Mouse (Mus musculus): ENCODE data around the gene Cnr2.

Gene Cnr2

DNA sequence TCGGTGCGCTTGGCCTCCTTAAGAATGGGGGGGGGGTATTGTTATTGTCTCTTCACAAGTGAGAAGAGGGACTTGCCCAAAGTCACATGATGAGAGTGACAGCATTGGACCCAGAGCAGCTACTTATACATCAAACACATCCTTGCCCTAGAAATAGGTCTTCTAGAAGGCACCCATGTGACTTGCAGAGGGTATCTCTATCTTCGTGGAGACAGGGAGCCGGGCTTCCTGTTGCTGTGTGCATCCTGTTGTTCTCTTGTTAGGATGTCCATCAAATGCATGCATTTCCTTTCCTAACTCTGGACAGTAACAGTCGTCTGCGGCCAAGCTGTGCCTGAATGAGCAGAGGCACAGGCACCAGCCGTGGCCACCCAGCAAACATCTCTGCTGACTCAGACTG, 16.3 kb downstream of the Cnr2 start:
- TF ChIP-seq GATA4 (IDR thresholded peaks at IDR 0.05; ENCODE audit: insufficient replicate concordance, low read length), result peak; percentile 90; the same call in 1 of the 2 replicates

DNA sequence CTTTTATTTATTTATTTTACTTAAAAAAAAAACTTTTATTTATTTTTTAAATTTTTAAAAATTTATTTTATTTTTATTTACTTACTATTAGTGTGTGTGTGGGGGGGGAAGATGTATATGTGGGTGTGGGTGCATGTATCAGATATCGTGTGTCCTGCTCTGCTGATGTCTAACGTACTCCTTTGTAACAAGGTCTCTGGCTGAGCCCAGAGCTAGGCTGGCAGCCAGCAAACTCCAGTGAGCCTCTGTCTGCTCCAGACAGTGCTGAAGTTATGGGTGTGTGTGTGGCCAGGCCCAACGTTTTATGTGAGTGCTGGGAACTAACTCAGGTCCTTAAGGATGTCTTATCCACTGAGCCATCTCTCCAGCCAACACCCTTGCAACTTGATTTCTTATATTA, 17.0 kb downstream of the Cnr2 start:
- TF ChIP-seq GATA4 (IDR thresholded peaks at IDR 0.05; ENCODE audit: insufficient replicate concordance, low read length), result no peak

GRCm38 (mm10) chr4:135912835-135913234, 17.6 kb downstream of the Cnr2 start:
- TF ChIP-seq GATA4 (IDR thresholded peaks at IDR 0.05; ENCODE audit: insufficient replicate concordance, low read length), result no peak

DNA sequence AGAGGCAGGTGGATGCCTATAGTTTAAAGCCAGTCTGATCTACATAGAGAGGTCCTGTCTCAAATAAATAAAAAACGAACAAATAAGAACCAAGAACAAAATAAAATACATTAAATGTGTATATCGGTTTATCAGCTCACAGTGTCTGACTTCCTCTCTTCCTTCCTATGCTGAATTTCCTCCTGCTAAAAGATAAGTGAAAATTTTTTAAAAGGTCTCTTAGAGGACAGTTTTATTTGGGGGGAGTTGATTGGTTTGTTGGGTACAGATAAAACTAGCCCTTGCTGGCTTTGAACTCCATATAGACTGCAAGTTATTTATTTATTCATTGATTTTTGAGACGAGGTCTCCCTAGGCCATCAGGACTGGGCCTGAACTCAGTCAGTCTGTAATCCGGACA, 18.2 kb downstream of the Cnr2 start:
- TF ChIP-seq GATA4 (IDR thresholded peaks at IDR 0.05; ENCODE audit: insufficient replicate concordance, low read length), result peak; percentile 83

GRCm38 (mm10) chr4:135918635-135919279, 23.6 kb downstream of the Cnr2 start:
- no peak for TF ChIP-seq GATA4 (IDR thresholded peaks at IDR 0.05; ENCODE audit: insufficient replicate concordance, low read length)

GRCm38 (mm10) chr4:135919280-135919639, 24.1 kb downstream of the Cnr2 start:
- TF ChIP-seq GATA4 (IDR thresholded peaks at IDR 0.05; ENCODE audit: insufficient replicate concordance, low read length), result no peak

DNA sequence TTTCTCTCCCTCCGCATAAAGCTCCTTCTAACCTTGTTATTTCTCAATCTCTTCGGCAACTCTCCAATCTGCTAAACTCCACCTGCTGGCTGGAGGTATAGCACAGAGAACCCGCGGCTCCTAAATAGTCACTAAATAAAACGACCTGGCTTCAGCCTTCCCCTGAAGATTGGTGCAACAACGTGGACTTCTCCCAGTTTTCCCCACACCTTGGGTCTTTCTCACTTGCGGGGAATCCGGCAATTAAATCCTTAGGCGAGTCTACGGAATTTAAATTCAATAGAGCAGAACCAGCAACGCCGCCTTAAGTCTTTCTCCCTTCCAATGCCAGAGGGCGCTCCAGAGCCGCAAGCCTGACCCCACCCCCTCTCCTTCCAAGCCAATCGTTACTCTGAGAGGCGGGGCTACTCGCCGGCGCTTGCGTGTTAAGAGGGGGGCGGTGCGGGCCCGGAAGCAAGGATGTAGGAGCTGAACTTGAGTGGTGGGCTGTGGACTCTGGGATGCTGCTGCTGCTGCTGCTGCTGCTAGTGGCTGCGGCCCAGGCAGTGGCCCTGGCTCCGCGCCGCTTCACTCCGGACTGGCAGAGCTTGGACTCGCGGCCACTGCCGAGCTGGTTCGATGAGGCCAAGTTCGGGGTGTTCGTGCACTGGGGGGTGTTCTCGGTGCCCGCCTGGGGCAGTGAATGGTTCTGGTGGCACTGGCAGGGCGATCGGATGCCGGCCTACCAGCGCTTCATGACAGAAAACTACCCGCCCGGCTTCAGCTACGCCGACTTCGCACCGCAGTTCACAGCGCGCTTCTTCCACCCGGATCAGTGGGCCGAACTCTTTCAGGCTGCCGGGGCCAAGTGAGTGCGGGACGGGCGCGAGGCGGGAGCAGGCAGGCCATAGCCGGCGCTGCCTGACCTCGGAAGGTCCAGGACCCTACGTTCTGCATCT, 25.4 kb downstream of the Cnr2 start, which contains the start of gene Fuca1:
Fuca1 (plus strand) TSS at position 432 of the 938 bp plus-strand sequence.
- TF ChIP-seq GATA4 (IDR thresholded peaks at IDR 0.05; ENCODE audit: insufficient replicate concordance, low read length), result no peak

DNA sequence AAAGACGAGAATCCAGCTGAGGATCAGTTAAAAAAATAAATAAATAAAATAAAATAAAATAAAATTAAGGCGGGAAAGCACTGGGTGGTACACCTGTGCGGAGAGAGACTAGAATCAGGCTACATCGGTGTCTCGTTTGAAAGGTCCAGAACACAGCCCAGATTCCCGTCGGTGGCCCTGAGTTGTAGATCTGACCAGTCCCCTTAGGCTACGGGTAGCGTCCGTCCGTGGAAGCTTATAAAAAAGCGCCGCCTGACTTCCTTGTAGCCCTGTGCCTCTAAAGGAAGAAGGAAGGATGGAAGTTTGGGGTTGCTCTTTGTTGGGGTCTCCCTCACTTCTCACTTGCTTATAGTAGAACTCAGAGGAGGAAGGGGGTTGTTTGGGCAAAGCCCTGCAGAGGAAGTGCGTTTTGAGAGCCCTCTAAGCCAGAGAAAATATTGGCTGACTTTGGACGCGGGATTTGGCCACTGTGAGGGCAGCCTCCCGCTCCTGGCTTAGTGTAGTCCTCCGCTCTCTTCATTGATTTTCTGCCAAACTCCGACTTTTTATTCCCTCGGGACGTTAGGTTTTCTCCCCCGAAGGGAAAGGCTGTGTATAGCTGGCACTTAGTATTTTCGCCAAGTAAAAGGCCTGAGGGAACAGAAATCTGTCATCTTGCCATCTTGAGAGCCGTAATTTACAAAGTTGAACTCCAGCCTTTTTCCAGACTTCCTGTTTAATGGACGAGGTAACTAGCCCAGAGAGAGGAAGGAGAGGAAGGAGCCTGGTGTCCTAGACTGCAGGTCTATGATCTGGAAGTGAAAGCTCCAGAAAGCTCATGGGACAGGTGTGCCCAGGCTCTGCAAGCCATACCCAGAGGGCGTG, 26.3 kb downstream of the Cnr2 start:
- TF ChIP-seq GATA4 (IDR thresholded peaks at IDR 0.05; ENCODE audit: insufficient replicate concordance, low read length), result no peak

GRCm38 (mm10) chr4:135922190-135922589, 27.0 kb downstream of the Cnr2 start:
- no peak for TF ChIP-seq GATA4 (IDR thresholded peaks at IDR 0.05; ENCODE audit: insufficient replicate concordance, low read length)

GRCm38 (mm10) chr4:135924418-135924817, 29.2 kb downstream of the Cnr2 start:
- TF ChIP-seq GATA4 (IDR thresholded peaks at IDR 0.05; ENCODE audit: insufficient replicate concordance, low read length), result no peak

- TF ChIP-seq GATA4 (IDR thresholded peaks at IDR 0.05; ENCODE audit: insufficient replicate concordance, low read length), result no peak
Measured at GRCm38 (mm10) chr4:135925341-135925740, 30.1 kb downstream of the Cnr2 start.

DNA sequence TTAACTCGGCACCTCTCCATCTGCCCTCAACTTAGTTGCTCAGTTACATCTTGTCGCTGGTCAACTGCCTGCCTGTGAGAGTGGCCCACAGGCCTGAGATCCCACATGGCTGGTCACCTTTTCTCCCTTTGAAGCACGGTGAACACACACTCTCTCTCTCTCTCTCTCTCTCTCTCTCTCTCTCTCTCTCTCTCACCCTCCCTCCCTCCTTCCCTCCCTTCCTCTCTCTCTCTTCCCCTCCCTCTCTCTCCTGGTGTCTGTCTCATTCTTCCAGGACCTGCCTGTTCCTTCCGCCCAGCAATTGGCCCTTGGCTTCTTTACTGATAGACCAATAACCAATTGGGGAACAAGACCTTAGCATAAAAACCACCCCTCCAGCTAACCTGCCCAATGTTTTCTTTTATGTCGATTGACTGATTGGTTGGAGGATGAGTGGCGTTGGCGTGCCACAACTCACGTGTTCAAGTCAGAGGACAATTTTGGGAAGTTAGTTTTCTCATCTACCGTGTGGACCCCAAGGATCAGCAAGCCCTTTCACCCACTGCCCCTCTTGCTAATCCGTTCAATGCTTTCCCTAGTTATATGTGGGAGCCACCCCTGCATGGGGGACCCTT, 31.1 kb downstream of the Cnr2 start:
- no peak for TF ChIP-seq GATA4 (IDR thresholded peaks at IDR 0.05; ENCODE audit: insufficient replicate concordance, low read length)

GRCm38 (mm10) chr4:135926861-135927260, 31.7 kb downstream of the Cnr2 start:
- no peak for TF ChIP-seq GATA4 (IDR thresholded peaks at IDR 0.05; ENCODE audit: insufficient replicate concordance, low read length)

- TF ChIP-seq GATA4 (IDR thresholded peaks at IDR 0.05; ENCODE audit: insufficient replicate concordance, low read length), result no peak
Measured at GRCm38 (mm10) chr4:135928376-135928775, 33.2 kb downstream of the Cnr2 start.

DNA sequence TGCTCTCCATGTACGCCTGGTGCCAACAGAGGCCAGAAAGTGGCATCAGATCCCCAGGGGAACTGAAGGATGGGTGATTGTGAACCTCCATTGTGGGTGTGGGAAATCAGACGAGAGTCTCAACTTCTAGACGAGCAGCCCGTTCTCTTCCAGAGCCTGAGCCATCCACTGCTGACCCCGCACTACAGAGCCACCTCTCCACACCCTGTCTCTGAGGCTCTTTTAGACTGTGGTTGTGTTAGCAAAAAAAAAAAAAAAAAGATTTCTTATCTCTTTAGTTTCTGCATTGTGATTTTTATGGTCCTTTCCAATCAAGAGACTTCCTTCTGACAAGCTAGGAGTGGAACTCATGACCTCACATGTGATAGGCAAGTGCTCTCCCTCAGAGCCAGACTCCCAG, 34.2 kb downstream of the Cnr2 start:
- TF ChIP-seq GATA4 (IDR thresholded peaks at IDR 0.05; ENCODE audit: insufficient replicate concordance, low read length), result no peak

All from liver, adult (tissue).